Mouse (Mus musculus): Measurements from ENCODE around the gene Pid1.

DNA sequence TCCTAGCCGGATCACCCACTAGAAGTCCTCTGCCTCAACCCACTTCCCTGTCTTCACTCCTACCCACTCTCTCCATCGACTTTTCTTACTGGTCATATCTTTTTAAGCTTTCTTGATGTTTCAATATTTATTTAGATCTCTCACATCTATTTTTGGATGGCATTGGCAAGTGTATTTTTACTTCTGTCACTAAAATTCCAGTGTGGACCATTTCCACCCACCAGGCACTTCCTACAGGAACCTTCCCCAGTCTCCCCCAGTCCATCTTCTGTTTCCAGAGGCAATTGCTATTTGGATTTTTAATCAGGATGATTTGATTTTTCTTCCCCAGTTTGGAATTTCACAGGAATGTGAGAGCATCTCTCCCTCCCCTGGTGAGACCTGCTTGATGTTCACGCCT is 2.6 kb upstream of the Pid1 start:
- TF ChIP-seq GATA1 (IDR thresholded peaks at IDR 0.05; ENCODE audit: borderline replicate concordance, low read length), result no peak
- TF ChIP-seq FLI1 (IDR thresholded peaks at IDR 0.05; ENCODE audit: low read length), result no peak
